Mouse (Mus musculus) heart, embryonic 12.5 days (tissue): ENCODE measurements around the gene Adgrf1. TPM values are rescaled to one million over a fixed set of nuclear protein-coding genes. Genes with fewer than 3 reads are reported as not detected.

ENCODE experiments used
- ATAC-seq: fragments of 200-750 bp; cut with Nextera tagmentation; 2 replicates; pipeline ENCODE4 v1.8.0; 2017; ENCODE audit warnings: moderate TSS enrichment, moderate library complexity; ENCODE audit not compliant: insufficient number of reproducible peaks, low FRiP score
- H3K27ac ChIP-seq: fragments of 300-500 bp; sonication (generic); 2 replicates; pipeline ENCODE4 v1.5.1; 2016; ENCODE audit warnings: mild to moderate bottlenecking, moderate library complexity; ENCODE audit not compliant: poor library complexity, severe bottlenecking
- H3K27me3 ChIP-seq: fragments of 300-500 bp; sonication (generic); replicated peaks from 2 replicates; pipeline ENCODE4 v1.6.1; 2016; ENCODE audit warnings: mild to moderate bottlenecking, moderate library complexity
- H3K36me3 ChIP-seq: fragments of 300-500 bp; sonication (generic); 2 replicates; pipeline ENCODE4 v1.6.1; 2016; ENCODE audit warnings: mild to moderate bottlenecking, moderate library complexity
- H3K4me1 ChIP-seq: fragments of 300-500 bp; sonication (generic); replicated peaks from 2 replicates; pipeline ENCODE4 v1.6.1; 2016; ENCODE audit warnings: mild to moderate bottlenecking
- H3K4me2 ChIP-seq: fragments of 300-500 bp; sonication (generic); 2 replicates; pipeline ENCODE4 v1.6.1; 2016; ENCODE audit warnings: mild to moderate bottlenecking, moderate library complexity
- H3K4me3 ChIP-seq: fragments of 300-500 bp; sonication (generic); 2 replicates; pipeline ENCODE4 v1.5.1; 2016; ENCODE audit warnings: mild to moderate bottlenecking
- H3K9ac ChIP-seq: fragments of 300-500 bp; sonication (generic); 2 replicates; pipeline ENCODE4 v1.6.1; 2016; ENCODE audit warnings: mild to moderate bottlenecking, moderate library complexity
- H3K9me3 ChIP-seq: fragments of 300-500 bp; sonication (generic); replicated peaks from 2 replicates; pipeline ENCODE4 v1.6.1; 2016; ENCODE audit warnings: mild to moderate bottlenecking, moderate library complexity
- WGBS: fragments of 180-500 bp; shearing (Covaris S2); methylation state at CpG from one replicate; pipeline ENCODE4 v1.1.7; 2016; 5-methylcytosine and 5-hydroxymethylcytosine counted together
- polyA plus RNA-seq: library from polyadenylated mRNA; unstranded; fragments of >200 nt; fragmentation: Nextera tagmentation; extraction: Ambion mirVana; gene quantifications from 2 replicates; pipeline ENCODE4 v1.2.1, GENCODE M21; 2016

Adgrf1 gene
- polyA plus RNA-seq, 1 experiment from 2014 or later = not detected

DNA sequence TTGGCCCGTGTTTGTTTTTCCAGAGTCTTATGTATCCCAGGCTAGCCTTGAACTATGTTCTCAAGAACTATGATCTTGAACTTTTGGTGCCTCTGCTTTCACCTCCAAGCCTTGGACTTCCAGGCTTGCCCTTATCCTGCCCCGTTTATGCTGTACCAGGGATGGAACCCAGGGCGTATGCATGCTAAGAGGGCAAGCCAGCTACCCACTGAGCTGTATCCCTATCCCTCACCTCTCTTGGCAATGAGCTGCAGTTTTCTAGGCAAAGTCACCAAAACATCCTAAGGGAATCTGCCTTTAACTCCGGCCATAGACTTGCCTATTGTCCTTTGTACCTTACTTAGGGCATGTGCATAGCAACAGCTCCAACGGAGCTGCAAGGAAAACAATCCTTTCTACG is 92.8 kb downstream of the Adgrf1 start:
- Histone ChIP-seq H3K9ac (no peak overlapping the region; the same call in 1 of the 2 replicates), H3K4me1 (peaks cover 65% of the 10 kb centered on the region), H3K9me3 (no peaks in the 10 kb centered on the region), H3K4me2 (peak overlapping the region; percentile 60), H3K36me3 (no peaks in the 10 kb centered on the region), H3K27ac (no peak overlapping the region), H3K27me3 (0 out of 2 replicates have a peak, but pooled peaks cover 5% of the 10 kb centered on the region), H3K4me3 (peak overlapping the region; percentile 30; the same call in 1 of the 2 replicates)
- 57% methylated on average over 6 of the region's 6 CpGs for WGBS
- no peak for ATAC-seq

DNA sequence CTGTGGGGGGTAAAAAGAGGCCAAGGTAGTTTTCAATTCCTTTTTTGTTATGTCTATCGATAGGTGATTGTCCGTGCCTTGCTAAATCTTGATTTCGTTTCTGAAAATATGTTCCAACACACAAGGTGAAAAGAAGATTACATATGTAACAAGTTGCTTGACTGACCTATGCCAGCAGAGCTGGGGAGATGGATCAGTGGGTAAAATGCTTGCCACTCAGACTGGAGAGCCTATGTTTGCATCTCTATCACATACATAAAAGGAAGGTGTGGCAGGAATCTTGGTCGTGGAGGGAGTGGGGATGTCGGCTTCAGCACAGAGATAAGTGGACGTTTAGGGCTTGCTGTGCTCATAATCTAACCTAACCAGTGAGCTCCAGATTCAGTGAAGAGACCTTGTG is 93.8 kb downstream of the Adgrf1 start:
- H3K27ac ChIP-seq = no peak overlapping the region
- no peak overlapping the region for H3K4me2 ChIP-seq
- peaks cover 60% of the 10 kb centered on the region for H3K4me1 ChIP-seq

DNA sequence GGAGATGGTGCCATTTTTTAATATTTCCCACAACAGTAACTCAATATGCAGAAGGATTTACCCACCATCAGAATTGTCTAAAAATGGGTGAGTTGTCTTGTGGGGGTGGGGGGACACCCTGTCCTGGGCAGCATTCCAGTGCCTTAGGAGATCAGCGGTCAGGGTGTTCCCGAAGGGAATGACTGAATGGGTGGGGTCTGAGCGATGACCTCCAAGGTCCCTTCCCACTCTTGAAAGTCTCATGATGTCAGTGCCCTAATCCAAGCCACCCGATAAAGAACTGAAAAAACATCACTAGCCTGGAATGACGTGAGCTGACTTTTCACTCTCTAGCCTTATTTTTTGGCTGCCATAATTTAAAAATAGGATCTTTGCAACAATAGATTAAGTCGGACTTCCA is 95.2 kb downstream of the Adgrf1 start:
- Histone ChIP-seq H3K27ac (no peak overlapping the region), H3K36me3 (no peaks in the 10 kb centered on the region), H3K4me2 (no peak overlapping the region), H3K9me3 (no peaks in the 10 kb centered on the region), H3K9ac (no peak overlapping the region), H3K27me3 (0 out of 2 replicates have a peak, but pooled peaks cover 5% of the 10 kb centered on the region), H3K4me1 (peaks cover 53% of the 10 kb centered on the region), H3K4me3 (no peak overlapping the region)
- WGBS = 46% methylated on average over 6 of the region's 6 CpGs
- ATAC-seq = no peak

More for the DNA sequence above, 93.8 kb downstream of the Adgrf1 start:
- Histone ChIP-seq H3K4me3 (no peak overlapping the region), H3K27me3 (0 out of 2 replicates have a peak, but pooled peaks cover 5% of the 10 kb centered on the region), H3K9ac (no peak overlapping the region), H3K36me3 (no peaks in the 10 kb centered on the region), H3K9me3 (no peaks in the 10 kb centered on the region)
- WGBS = 40% methylated on average over 6 of the region's 6 CpGs
- no peak for ATAC-seq

DNA sequence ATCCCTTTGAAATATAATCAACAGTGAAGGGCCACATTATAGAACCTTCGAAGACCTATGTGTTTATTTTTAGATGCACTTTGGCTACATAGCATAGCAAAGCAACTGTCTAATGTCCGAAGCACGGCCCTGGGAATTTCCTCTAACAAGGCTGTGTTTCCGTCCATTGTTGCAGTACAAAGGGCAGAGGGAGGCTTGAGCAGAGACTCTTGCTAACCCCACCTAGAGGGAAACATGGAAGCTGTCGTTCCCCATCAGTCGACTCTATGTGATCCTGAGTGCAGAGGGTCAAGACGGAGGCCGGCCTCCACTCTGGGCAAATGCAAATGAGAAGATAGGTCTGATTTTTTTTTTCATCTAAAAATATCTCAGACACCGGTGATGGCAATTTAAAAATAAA is 96.4 kb downstream of the Adgrf1 start:
- no peak; the same call in 1 of the 2 replicates for ATAC-seq
- Histone ChIP-seq H3K9ac (no peak overlapping the region), H3K27me3 (0 out of 2 replicates have a peak, but pooled peaks cover 5% of the 10 kb centered on the region), H3K9me3 (no peaks in the 10 kb centered on the region), H3K4me1 (peaks cover 49% of the 10 kb centered on the region), H3K4me2 (no peak overlapping the region), H3K27ac (no peak overlapping the region), H3K4me3 (no peak overlapping the region), H3K36me3 (no peaks in the 10 kb centered on the region)
- 24% methylated on average over 9 of the region's 9 CpGs for WGBS

DNA sequence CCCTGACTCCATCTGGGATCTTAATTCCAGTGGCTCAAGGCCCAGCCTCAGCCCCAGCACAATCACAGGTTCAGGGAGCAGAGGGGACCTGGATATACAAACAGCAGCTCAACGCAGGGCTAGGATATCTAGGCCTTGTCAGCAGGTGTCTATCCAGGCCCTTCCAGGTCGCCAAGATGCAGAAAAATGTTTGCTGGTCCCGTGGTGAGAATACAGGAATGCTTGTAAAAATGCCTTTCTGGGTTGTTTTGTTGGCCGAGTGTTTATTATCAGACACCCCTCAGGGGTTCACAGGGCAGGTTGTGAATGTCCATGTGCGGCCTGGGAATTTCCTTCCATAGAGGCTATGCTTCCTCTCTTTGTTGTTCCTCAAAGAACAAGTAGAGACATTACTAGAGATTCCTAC is 98.0 kb downstream of the Adgrf1 start:
- peaks cover 35% of the 10 kb centered on the region for H3K4me1 ChIP-seq
- no peak overlapping the region for H3K4me2 ChIP-seq
- no peaks in the 10 kb centered on the region for H3K9me3 ChIP-seq
- H3K36me3 ChIP-seq = no peaks in the 10 kb centered on the region
- H3K27ac ChIP-seq = peak overlapping the region; percentile 46
- no peak overlapping the region for H3K9ac ChIP-seq
- no peak for ATAC-seq
- H3K27me3 ChIP-seq = 0 out of 2 replicates have a peak, but pooled peaks cover 5% of the 10 kb centered on the region
- no peak overlapping the region for H3K4me3 ChIP-seq
- 48% methylated on average over 5 of the region's 5 CpGs for WGBS

GRCm38 (mm10) chr17:43372604-43373003 is 102.5 kb downstream of the Adgrf1 start:
- peaks cover 15% of the 10 kb centered on the region; the same call in 1 of the 2 replicates for H3K4me1 ChIP-seq
- no peak overlapping the region for H3K9ac ChIP-seq
- no peaks in the 10 kb centered on the region for H3K36me3 ChIP-seq
- 69% methylated on average over 4 of the region's 4 CpGs for WGBS
- H3K27ac ChIP-seq = no peak overlapping the region
- H3K4me2 ChIP-seq = no peak overlapping the region
- H3K4me3 ChIP-seq = no peak overlapping the region
- no peak for ATAC-seq
- no peaks in the 10 kb centered on the region for H3K27me3 ChIP-seq
- no peaks in the 10 kb centered on the region for H3K9me3 ChIP-seq

DNA sequence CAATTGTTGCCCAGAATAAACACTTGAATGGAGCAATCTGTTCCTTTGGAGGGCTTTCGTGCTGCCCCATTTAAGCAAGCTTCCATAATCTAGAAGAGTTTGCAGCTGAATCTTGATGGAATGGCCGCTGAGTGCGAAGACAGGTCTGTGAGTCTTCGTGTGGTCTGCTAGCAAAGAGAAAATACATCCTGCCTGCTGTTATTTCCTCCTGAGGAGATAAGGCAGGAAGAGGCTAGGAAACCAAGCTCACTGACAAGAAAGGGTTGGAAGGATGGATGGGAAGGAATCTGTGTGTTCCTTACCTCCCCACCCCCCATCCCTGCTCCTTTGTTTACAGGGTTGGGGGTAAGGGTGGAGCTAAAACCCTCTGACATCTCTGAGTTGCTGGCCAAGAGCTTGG is 103.9 kb downstream of the Adgrf1 start:
- no peaks in the 10 kb centered on the region for H3K36me3 ChIP-seq
- H3K9ac ChIP-seq = no peak overlapping the region
- peaks cover 12% of the 10 kb centered on the region; the same call in 1 of the 2 replicates for H3K4me1 ChIP-seq
- no peak overlapping the region for H3K4me3 ChIP-seq
- H3K4me2 ChIP-seq = 0 out of 2 replicates have a peak overlapping the region, but pooled peaks have one; percentile 4
- H3K27me3 ChIP-seq = no peaks in the 10 kb centered on the region
- 13% methylated on average over 4 of the region's 4 CpGs for WGBS
- H3K27ac ChIP-seq = peak overlapping the region; percentile 23; the same call in 1 of the 2 replicates
- peak; percentile 69 for ATAC-seq
- no peaks in the 10 kb centered on the region for H3K9me3 ChIP-seq

Other genes starting within 250 kb of the Adgrf1 start
- 21.1 and 23.9 TPM in 2 replicates for gene Adgrf5, start 90.1 kb downstream of the Adgrf1 start, polyA plus RNA-seq
- not detected in 2 replicates for gene Mep1a, start 232.5 kb downstream of the Adgrf1 start, polyA plus RNA-seq